Mouse (Mus musculus): ENCODE data around the gene Ccdc116. TPM values are rescaled to one million over a fixed set of nuclear protein-coding genes. Genes with fewer than 3 reads are reported as not detected.

The Ccdc116 gene
- polyA plus RNA-seq, 1 experiment from 2014 or later = 1.3 TPM

GRCm38 (mm10) chr16:17151874-17152273 is 4.8 kb upstream of the Ccdc116 start:
- Histone ChIP-seq H3K36me3 (peaks cover 16% of the 10 kb centered on the region; the same call in 1 of the 2 replicates), H3K27me3 (peaks cover 5% of the 10 kb centered on the region; the same call in 1 of the 2 replicates), H3K4me1 (peaks cover 15% of the 10 kb centered on the region), H3K4me3 (no peak overlapping the region), H3K9me3 (no peaks in the 10 kb centered on the region), H3K4me2 (replicated peaks) (no peak overlapping the region), H3K27ac (replicated peaks) (no peak overlapping the region), H3K9ac (replicated peaks) (no peak overlapping the region)
- ATAC-seq (replicated peaks) = no peak
- WGBS = 94% methylated on average over 4 of the region's 4 CpGs

GRCm38 (mm10) chr16:17150520-17151258 is 3.7 kb upstream of the Ccdc116 start:
- no peak for ATAC-seq (replicated peaks)
- 89% methylated on average over 7 of the region's 7 CpGs for WGBS
- Histone ChIP-seq H3K9me3 (no peaks in the 10 kb centered on the region), H3K4me2 (replicated peaks) (no peak overlapping the region), H3K4me1 (peaks cover 15% of the 10 kb centered on the region), H3K9ac (replicated peaks) (no peak overlapping the region), H3K27me3 (peaks cover 5% of the 10 kb centered on the region; the same call in 1 of the 2 replicates), H3K36me3 (peaks cover 16% of the 10 kb centered on the region; the same call in 1 of the 2 replicates), H3K27ac (replicated peaks) (no peak overlapping the region), H3K4me3 (no peak overlapping the region)

DNA sequence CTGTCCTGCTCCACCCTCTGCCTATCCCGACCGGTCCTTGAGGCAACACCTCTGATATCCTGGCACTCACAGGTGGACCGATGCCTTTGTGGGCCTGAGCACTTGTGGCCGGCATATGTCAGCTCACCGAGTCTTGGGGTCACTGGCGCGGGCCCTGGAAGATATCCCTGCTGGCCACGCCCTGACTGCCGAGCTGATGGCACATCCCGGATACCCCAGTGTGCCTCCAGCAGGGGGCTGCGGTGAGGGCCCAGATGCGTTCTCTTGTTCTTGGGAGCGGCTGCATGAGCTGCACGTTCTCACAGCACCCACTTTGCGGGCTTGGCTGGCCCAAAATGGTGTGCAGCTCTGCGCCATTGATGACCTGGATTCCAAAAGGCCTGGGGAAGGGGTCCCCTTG is 1.1 kb upstream of the Ccdc116 start:
- 5% methylated on average over 16 of the region's 16 CpGs for WGBS
- no peaks in the 10 kb centered on the region for H3K9me3 ChIP-seq

DNA sequence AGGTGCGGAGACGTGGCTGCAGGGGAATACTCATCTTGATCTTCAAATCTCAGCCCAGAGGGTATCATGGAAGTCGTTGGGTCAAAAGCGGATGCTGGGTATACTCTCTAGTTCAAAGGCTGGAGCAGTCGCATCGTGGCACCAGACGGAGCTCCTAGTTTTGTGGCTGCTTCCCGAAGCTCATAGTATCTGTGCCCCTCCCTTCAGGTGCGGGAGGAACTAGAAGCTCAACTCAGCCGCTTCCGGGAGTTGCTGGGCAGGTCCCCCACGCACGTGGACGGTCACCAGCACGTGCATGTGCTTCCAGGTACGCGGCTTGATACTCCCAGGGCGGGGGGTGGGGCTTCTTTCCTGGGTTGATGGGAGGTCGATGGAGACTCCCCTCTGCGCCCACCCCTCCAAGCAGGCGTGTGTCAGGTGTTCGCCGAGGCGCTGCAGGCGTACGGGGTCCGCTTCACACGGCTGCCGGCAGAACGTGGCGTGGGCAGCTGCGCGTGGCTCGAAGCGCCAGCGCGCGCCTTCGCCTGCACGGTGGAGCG is 431 bp upstream of the Ccdc116 start:
- no peak overlapping the region; the same call in 1 of the 2 replicates for H3K27ac ChIP-seq (replicated peaks)
- H3K36me3 ChIP-seq = no peaks in the 10 kb centered on the region
- no peaks in the 10 kb centered on the region for H3K9me3 ChIP-seq
- peak overlapping the region; percentile 47 for H3K9ac ChIP-seq (replicated peaks)
- H3K27me3 ChIP-seq = peaks cover 5% of the 10 kb centered on the region; the same call in 1 of the 2 replicates
- ATAC-seq (replicated peaks) = peak; percentile 28
- H3K4me3 ChIP-seq = peak overlapping the region; percentile 52
- peaks cover 15% of the 10 kb centered on the region for H3K4me1 ChIP-seq
- H3K4me2 ChIP-seq (replicated peaks) = peak overlapping the region; percentile 90
- WGBS = under 1% methylated on average over 41 of the region's 41 CpGs

More for the DNA sequence above, 1.1 kb upstream of the Ccdc116 start:
- peak overlapping the region; percentile 90 for H3K4me2 ChIP-seq (replicated peaks)
- peaks cover 5% of the 10 kb centered on the region; the same call in 1 of the 2 replicates for H3K27me3 ChIP-seq
- peaks cover 15% of the 10 kb centered on the region for H3K4me1 ChIP-seq
- H3K9ac ChIP-seq (replicated peaks) = peak overlapping the region; percentile 47; the same call in 1 of the 2 replicates
- H3K4me3 ChIP-seq = peak overlapping the region; percentile 52
- no peak overlapping the region for H3K27ac ChIP-seq (replicated peaks)
- ATAC-seq (replicated peaks) = peak; percentile 5
- H3K36me3 ChIP-seq = 0 out of 2 replicates have a peak, but pooled peaks cover 2% of the 10 kb centered on the region

DNA sequence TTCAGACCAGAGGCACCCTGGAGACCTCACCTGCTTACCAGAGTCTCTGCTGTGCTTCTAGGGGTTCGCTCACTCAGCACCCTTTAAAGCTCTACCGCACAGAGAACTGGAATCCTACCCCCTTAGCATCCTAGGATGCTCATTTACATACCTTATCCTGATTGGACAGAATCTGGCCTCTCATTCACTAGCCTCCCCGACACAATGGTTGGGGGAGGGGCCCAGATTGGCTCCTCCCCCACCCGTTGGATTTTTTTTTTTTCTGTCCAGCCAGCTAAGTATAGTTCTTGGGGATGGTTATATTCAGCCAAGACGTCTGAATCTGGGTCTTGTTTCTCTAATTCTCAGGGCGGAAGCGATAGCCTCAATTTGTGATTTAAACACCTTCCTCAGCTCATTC is 2.7 kb downstream of the Ccdc116 start, which contains the start of gene Ydjc:
Gene Ydjc (plus strand): TSS at position 283 of the 400 bp plus-strand sequence.
- Histone ChIP-seq H3K27me3 (peaks cover 5% of the 10 kb centered on the region; the same call in 1 of the 2 replicates), H3K9ac (replicated peaks) (no peak within 1 kb of the TSS), H3K4me2 (replicated peaks) (no peak within 1 kb of the TSS), H3K36me3 (no peaks in the 10 kb centered on the region), H3K4me3 (no peak within 1 kb of the TSS), H3K4me1 (peaks cover 15% of the 10 kb centered on the region), H3K9me3 (no peaks in the 10 kb centered on the region), H3K27ac (replicated peaks) (no peak within 1 kb of the TSS)
- WGBS = 19% methylated on average over 7 of the region's 7 CpGs
- ATAC-seq (replicated peaks) = no peak

DNA sequence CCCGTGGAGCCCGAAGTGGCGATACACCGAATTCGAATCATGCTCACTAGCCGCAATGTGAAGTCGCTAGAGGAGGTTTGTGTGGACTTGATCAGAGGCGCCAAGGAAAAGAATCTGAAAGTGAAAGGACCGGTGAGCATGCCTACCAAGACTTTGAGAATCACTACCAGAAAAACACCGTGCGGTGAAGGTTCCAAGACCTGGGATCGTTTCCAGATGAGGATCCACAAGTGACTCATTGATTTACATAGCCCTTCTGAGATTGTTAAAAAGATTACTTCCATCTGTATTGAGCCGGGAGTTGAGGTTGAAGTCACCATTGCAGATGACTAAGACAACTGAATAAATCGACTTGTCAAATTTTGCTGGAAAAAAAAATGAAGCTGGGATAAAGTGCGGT is 9.7 kb downstream of the Ccdc116 start:
- Histone ChIP-seq H3K27me3 (no peaks in the 10 kb centered on the region), H3K4me2 (replicated peaks) (no peak overlapping the region), H3K27ac (replicated peaks) (no peak overlapping the region), H3K4me1 (peaks cover 6% of the 10 kb centered on the region), H3K4me3 (no peak overlapping the region), H3K9me3 (no peaks in the 10 kb centered on the region), H3K9ac (replicated peaks) (no peak overlapping the region), H3K36me3 (no peaks in the 10 kb centered on the region)
- 91% methylated on average over 15 of the region's 15 CpGs for WGBS
- ATAC-seq (replicated peaks) = no peak

GRCm38 (mm10) chr16:17132906-17133200 is 14.2 kb downstream of the Ccdc116 start:
- Histone ChIP-seq H3K4me3 (peak overlapping the region; percentile 59), H3K27ac (replicated peaks) (peak overlapping the region; percentile 44), H3K9me3 (no peaks in the 10 kb centered on the region), H3K36me3 (no peaks in the 10 kb centered on the region), H3K27me3 (no peaks in the 10 kb centered on the region), H3K4me1 (peaks cover 16% of the 10 kb centered on the region), H3K9ac (replicated peaks) (peak overlapping the region; percentile 34), H3K4me2 (replicated peaks) (peak overlapping the region; percentile 91)
- 0 out of 2 replicates have a peak, but pooled peaks have one; percentile 11 for ATAC-seq (replicated peaks)
- WGBS = 23% methylated on average over 7 of the region's 7 CpGs

GRCm38 (mm10) chr16:17132089-17132905 is 14.7 kb downstream of the Ccdc116 start, which contains the start of gene Sdf2l1:
Sdf2l1 (minus strand) TSS chr16:17132383.
- H3K4me3 ChIP-seq = peak within 1 kb of the TSS; percentile 59
- H3K36me3 ChIP-seq = no peaks in the 10 kb centered on the region
- H3K9me3 ChIP-seq = no peaks in the 10 kb centered on the region
- peak within 1 kb of the TSS; percentile 53 for H3K9ac ChIP-seq (replicated peaks)
- peak within 1 kb of the TSS; percentile 91 for H3K4me2 ChIP-seq (replicated peaks)
- no peaks in the 10 kb centered on the region for H3K27me3 ChIP-seq
- peak; percentile 99 for ATAC-seq (replicated peaks)
- peak within 1 kb of the TSS; percentile 72 for H3K27ac ChIP-seq (replicated peaks)
- peaks cover 16% of the 10 kb centered on the region for H3K4me1 ChIP-seq
- WGBS = under 1% methylated on average over 47 of the region's 47 CpGs

GRCm38 (mm10) chr16:17131191-17132088 is 15.6 kb downstream of the Ccdc116 start:
- H3K9me3 ChIP-seq = no peaks in the 10 kb centered on the region
- peaks cover 16% of the 10 kb centered on the region for H3K4me1 ChIP-seq
- WGBS = 3% methylated on average over 43 of the region's 43 CpGs
- H3K9ac ChIP-seq (replicated peaks) = peak overlapping the region; percentile 53
- H3K36me3 ChIP-seq = no peaks in the 10 kb centered on the region
- H3K27me3 ChIP-seq = no peaks in the 10 kb centered on the region
- peak overlapping the region; percentile 91 for H3K4me2 ChIP-seq (replicated peaks)
- H3K27ac ChIP-seq (replicated peaks) = peak overlapping the region; percentile 72
- peak overlapping the region; percentile 59 for H3K4me3 ChIP-seq
- no peak for ATAC-seq (replicated peaks)

DNA sequence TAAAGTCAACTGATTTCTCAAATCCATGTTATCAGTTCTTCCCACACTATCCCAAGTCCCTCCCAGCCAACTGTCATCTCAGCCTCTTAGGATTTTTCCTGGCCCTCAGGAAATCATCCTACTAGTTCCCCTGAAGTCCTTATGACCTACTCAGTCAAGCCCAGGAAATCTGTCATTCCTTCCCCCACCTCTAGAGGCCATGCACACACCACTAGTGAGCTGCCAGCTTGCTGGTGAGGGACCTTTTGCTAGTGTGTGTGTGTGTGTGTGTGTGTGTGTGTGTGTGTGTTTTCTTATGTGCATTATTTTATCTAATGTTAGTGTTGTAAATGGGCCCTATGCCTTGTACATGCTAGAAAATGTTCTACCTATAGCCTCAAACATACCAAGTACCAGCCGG is 19.7 kb downstream of the Ccdc116 start:
- Histone ChIP-seq H3K27me3 (no peaks in the 10 kb centered on the region), H3K27ac (replicated peaks) (no peak overlapping the region), H3K9ac (replicated peaks) (no peak overlapping the region), H3K4me2 (replicated peaks) (no peak overlapping the region), H3K36me3 (no peaks in the 10 kb centered on the region), H3K4me3 (no peak overlapping the region), H3K4me1 (peaks cover 37% of the 10 kb centered on the region), H3K9me3 (no peaks in the 10 kb centered on the region)
- WGBS = 94% methylated on average over 1 of the region's 1 CpGs
- no peak for ATAC-seq (replicated peaks)

DNA sequence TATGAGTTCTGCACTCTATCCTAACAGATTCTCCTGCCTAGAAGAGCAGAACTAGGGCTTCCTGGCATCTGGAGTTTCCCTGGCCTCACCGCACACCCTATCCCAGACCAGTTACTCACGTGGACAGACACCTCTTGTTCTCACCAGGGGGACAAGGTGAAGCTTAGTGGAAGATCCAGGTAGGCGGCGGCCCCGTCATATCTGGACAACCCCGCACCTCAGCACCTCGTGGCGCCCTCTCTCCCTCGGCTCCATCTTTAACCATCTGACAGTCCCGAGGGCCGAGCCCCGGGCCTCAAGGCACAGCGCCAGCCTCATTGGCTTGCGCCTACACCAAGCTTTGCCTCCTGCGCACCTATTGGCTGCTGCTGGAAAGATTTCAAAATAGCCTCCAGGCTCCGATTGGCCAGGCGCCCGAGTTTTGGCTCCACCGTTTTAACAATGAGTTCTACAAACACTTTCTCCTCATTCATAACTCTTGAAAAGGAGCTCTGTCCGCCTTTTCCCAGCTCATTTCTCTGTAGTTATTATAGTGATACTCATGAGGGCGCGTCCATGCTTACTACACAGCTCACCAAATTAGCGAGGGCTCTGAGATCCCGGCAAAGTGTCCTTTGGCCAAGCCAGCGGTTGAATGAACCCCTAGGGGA is 22.0 kb downstream of the Ccdc116 start, which contains the start of gene 2610318N02Rik:
Gene 2610318N02Rik (minus strand): TSS at position 297 of the 650 bp plus-strand sequence.
- WGBS = under 1% methylated on average over 25 of the region's 25 CpGs
- Histone ChIP-seq H3K4me1 (peaks cover 44% of the 10 kb centered on the region), H3K27ac (replicated peaks) (peak within 1 kb of the TSS; percentile 32), H3K9ac (replicated peaks) (peak within 1 kb of the TSS; percentile 43), H3K36me3 (no peaks in the 10 kb centered on the region), H3K4me2 (replicated peaks) (peak within 1 kb of the TSS; percentile 66), H3K9me3 (no peaks in the 10 kb centered on the region), H3K4me3 (peak within 1 kb of the TSS; percentile 46), H3K27me3 (no peaks in the 10 kb centered on the region)
- peak; percentile 90 for ATAC-seq (replicated peaks)

Data from forebrain, embryonic 15.5 days (tissue).